Mouse (Mus musculus) C2C12 (cell line): ENCODE results near the gene Pyy. TPM values are rescaled to one million over a fixed set of nuclear protein-coding genes. Genes with fewer than 3 reads are reported as not detected.

Source experiments
- H3K27me3 ChIP-seq: one replicate; pipeline ENCODE4 v1.6.1; 2011; ENCODE audit not compliant: control insufficient read depth, insufficient read depth, insufficient read length
- H3K36me3 ChIP-seq: one replicate; pipeline ENCODE4 v1.6.1; 2011; ENCODE audit not compliant: control insufficient read depth, insufficient read depth
- H3K4me3 ChIP-seq: one replicate; pipeline ENCODE4 v1.5.1; 2011; ENCODE audit warnings: mild to moderate bottlenecking, control low read depth; ENCODE audit not compliant: poor library complexity, insufficient read depth, severe bottlenecking
- H3K79me2 ChIP-seq: one replicate; pipeline ENCODE4 v1.6.1; 2011; ENCODE audit not compliant: control insufficient read depth, insufficient read depth
- H3K79me3 ChIP-seq: one replicate; pipeline ENCODE4 v1.6.1; 2011; ENCODE audit warnings: low read depth, control low read depth
- H3ac ChIP-seq: one replicate; pipeline ENCODE3; 2011; ENCODE audit warnings: low read depth; ENCODE audit not compliant: control insufficient read depth, insufficient read length
- CEBPB ChIP-seq: IDR thresholded peaks from one replicate; pipeline ENCODE4 v1.6.1; 2011; ENCODE audit warnings: low read depth, mild to moderate bottlenecking, control low read depth, moderate library complexity
- CTCF ChIP-seq: IDR thresholded peaks from one replicate; pipeline ENCODE4 v1.5.1; 2011; ENCODE audit not compliant: control insufficient read depth, insufficient read depth, insufficient read length
- FOSL1 ChIP-seq: IDR thresholded peaks from one replicate; pipeline ENCODE4 v1.8.0; 2011; ENCODE audit warnings: mild to moderate bottlenecking, low read length; ENCODE audit not compliant: poor library complexity, insufficient read depth, severe bottlenecking
- MAX ChIP-seq: IDR thresholded peaks from one replicate; pipeline ENCODE4 v1.6.1; 2011; ENCODE audit warnings: mild to moderate bottlenecking, control low read depth
- MYOD1 ChIP-seq: IDR thresholded peaks from one replicate; pipeline ENCODE4 v1.6.1; 2011; ENCODE audit warnings: low read depth; ENCODE audit not compliant: control insufficient read depth, insufficient read length
- MYOG ChIP-seq: IDR thresholded peaks from one replicate; pipeline ENCODE4 v1.6.1; 2011; ENCODE audit not compliant: control insufficient read depth, insufficient read length; ENCODE audit errors: extremely low read depth
- USF1 ChIP-seq: IDR thresholded peaks from one replicate; pipeline ENCODE4 v1.6.1; 2011; ENCODE audit warnings: low read depth, mild to moderate bottlenecking, control low read depth, moderate library complexity
- polyA plus RNA-seq: library from polyadenylated mRNA; unstranded; fragments of >200 nt; fragmentation: generic; extraction: Trizol; gene quantifications from one replicate; pipeline ENCODE4 v1.2.1, GENCODE M21; 2012; ENCODE audit warnings: missing spikeins

The Pyy gene
- polyA plus RNA-seq, 1 experiment = not detected

DNA sequence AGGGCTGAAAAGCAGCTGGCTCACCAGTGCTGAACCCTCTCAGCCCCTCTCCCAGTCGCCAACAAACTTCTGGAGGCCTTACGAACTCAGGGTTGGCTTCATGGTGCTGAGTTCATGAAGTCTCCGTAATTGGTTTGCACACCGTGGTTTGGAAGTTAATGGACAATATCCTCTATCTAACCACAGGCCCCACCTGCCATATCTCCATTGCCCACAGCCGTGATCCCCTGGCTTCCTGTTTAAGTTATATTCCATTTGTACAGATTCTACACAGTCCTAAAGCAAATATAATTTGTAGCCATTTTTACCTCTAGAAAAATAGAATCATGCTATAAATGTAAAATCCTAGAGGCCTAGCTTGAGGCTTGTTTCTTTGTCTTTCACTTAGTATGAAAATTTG lies 34.9 kb downstream of the Pyy start:
- H3ac ChIP-seq = no peak overlapping the region
- H3K79me3 ChIP-seq = no peaks in the 10 kb centered on the region
- no peaks in the 10 kb centered on the region for H3K79me2 ChIP-seq
- H3K36me3 ChIP-seq = no peaks in the 10 kb centered on the region
- H3K4me3 ChIP-seq = no peak overlapping the region
- H3K27me3 ChIP-seq = peaks cover 7% of the 10 kb centered on the region
- TF ChIP-seq CTCF (no peak), MYOG (no peak), FOSL1 (no peak), USF1 (no peak), MYOD1 (no peak), MAX (no peak), CEBPB (no peak)

DNA sequence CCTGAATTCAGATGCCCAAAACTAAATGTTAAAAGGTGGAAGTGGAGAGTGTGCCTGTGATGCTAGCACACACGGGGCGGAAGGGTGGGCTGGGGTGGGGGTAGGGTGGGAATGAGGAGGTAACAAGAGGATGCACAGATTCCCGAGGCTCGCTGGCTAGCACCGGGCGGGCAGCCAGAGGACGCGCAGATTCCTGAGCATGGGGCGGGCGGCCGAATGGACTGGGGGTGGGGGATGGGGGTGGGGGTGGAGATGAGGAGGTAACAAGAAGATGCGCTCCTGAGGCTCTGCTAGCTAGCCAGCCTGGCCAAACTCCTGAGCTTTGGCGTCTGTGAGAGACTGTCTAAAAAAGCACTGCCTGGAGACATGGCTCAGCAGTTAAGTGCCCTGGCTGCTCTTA lies 37.2 kb downstream of the Pyy start:
- H3K4me3 ChIP-seq = no peak overlapping the region
- H3K79me3 ChIP-seq = no peaks in the 10 kb centered on the region
- TF ChIP-seq CTCF (no peak), MYOG (no peak), MYOD1 (no peak), USF1 (no peak), FOSL1 (no peak), CEBPB (no peak), MAX (no peak)
- peaks cover 10% of the 10 kb centered on the region for H3K27me3 ChIP-seq
- no peaks in the 10 kb centered on the region for H3K36me3 ChIP-seq
- no peaks in the 10 kb centered on the region for H3K79me2 ChIP-seq
- no peak overlapping the region for H3ac ChIP-seq

DNA sequence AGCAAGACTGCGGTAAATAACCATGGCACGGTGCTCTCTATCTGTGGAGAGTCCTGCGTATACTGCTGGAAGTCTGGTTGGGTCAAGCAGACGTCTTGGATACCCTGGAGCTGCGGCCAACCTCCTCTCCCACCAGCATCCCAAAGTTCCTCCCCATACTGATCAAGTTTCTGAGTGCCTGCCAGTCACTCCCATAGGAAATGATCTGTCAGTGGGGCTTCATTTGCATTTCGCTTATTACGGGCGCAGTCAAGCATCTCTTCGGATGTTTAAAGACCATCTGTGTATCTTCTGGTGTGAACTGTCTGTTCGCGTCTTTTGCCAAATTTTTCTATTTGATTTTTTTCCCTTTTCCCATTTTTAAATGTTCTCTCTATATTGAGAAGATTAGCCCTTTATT lies 38.0 kb downstream of the Pyy start:
- TF ChIP-seq CEBPB (no peak), MYOD1 (no peak), USF1 (no peak), MYOG (no peak), FOSL1 (no peak), CTCF (no peak), MAX (no peak)
- no peaks in the 10 kb centered on the region for H3K36me3 ChIP-seq

DNA sequence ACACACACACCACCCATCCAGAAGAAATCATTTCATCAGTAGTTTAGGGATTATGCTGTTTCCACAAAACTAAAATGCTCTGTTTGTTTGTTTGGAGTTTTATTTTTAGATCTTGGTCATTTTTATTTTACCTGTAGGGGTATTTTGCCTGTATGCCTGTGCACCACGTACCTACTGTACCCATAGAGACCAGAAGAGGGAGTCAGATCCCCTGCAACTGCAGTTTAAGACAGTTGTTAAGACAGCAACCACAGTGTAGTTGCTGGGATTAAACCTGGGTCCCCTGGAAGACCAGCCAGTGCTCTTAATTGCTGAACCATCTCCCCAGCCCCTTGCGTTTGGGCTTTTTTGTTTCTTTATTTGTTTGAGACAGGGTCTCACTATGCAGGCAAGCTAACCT lies 38.7 kb downstream of the Pyy start:
- no peak overlapping the region for H3K4me3 ChIP-seq
- peak; percentile 2 for TF ChIP-seq CTCF
- no peak for TF ChIP-seq CEBPB
- no peak for TF ChIP-seq USF1
- H3K79me3 ChIP-seq = no peaks in the 10 kb centered on the region
- no peaks in the 10 kb centered on the region for H3K36me3 ChIP-seq
- peaks cover 9% of the 10 kb centered on the region for H3K27me3 ChIP-seq
- no peak overlapping the region for H3ac ChIP-seq
- H3K79me2 ChIP-seq = no peaks in the 10 kb centered on the region

More for the DNA sequence above, 38.0 kb downstream of the Pyy start:
- Histone ChIP-seq H3K79me3 (no peaks in the 10 kb centered on the region), H3K4me3 (no peak overlapping the region), H3K79me2 (no peaks in the 10 kb centered on the region), H3K27me3 (peaks cover 7% of the 10 kb centered on the region), H3ac (no peak overlapping the region)

DNA sequence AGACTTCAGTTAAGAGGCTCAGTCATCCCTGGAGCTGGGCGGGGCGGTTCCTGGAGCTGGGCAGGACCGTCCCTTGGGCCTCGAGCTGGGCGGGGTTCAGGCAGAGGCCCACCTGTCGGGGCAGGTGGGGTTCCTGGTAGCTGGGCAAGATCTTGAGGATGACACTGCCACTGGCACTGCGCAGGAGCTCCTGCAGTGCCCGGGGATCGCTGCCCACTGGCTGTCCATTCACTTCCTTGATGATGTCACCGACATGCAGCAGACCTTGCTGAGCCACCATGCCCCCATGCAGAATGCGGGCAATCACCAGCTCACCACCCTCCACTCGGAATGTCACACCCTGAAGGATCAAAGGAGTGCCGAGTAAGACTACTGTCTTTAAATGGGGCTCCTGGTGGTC lies 44.6 kb downstream of the Pyy start:
- Histone ChIP-seq H3K79me3 (no peaks in the 10 kb centered on the region), H3ac (no peak overlapping the region), H3K79me2 (no peaks in the 10 kb centered on the region), H3K4me3 (no peak overlapping the region), H3K27me3 (peaks cover 37% of the 10 kb centered on the region), H3K36me3 (no peaks in the 10 kb centered on the region)
- TF ChIP-seq CTCF (no peak), CEBPB (no peak), USF1 (no peak), MYOG (no peak), MYOD1 (no peak)

DNA sequence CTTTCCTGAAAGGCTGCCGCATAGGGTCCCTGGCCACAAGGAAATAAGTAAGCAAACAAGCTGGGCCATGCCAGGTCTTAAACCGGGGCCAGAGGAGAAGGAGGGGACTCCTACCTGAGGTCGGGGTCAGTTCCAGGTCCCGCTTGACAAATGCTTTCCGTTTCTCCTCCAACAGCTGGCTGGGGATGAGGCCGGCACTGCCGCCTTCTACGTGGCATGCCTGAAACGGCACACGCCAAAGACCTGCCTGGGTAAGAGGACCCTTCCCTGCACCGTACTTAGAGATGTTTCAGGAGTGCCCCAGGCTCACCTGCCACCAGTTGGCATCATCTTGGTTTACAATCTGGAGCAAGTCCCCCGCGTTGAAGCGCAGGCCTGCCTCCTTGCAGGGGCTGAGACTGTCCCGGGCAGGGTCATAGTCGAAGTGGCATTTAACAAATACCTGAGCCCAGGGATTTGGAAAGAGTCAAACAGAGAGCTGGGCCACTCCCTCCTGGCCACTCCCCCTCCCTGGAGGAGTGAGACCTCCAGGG lies 45.6 kb downstream of the Pyy start:
- TF ChIP-seq MYOD1 = no peak
- no peak for TF ChIP-seq CTCF
- TF ChIP-seq USF1 = no peak
- no peak for TF ChIP-seq FOSL1
- TF ChIP-seq MAX = no peak
- no peak for TF ChIP-seq MYOG
- TF ChIP-seq CEBPB = no peak
- no peaks in the 10 kb centered on the region for H3K36me3 ChIP-seq
- H3ac ChIP-seq = no peak overlapping the region
- H3K27me3 ChIP-seq = peaks cover 41% of the 10 kb centered on the region
- no peak overlapping the region for H3K4me3 ChIP-seq
- no peaks in the 10 kb centered on the region for H3K79me2 ChIP-seq
- no peaks in the 10 kb centered on the region for H3K79me3 ChIP-seq
